Mouse (Mus musculus) midbrain, postnatal 0 days (tissue): Measurements from ENCODE around the gene Ptprn2. TPM values are rescaled to one million over a fixed set of nuclear protein-coding genes. Genes with fewer than 3 reads are reported as not detected.

Experiments
- ATAC-seq: fragments of 200-750 bp; cut with Nextera tagmentation; 2 replicates; pipeline ENCODE4 v1.8.0; 2017; ENCODE audit warnings: moderate number of reproducible peaks, mild to moderate bottlenecking, moderate TSS enrichment, moderate library complexity; ENCODE audit not compliant: low FRiP score
- DNase-seq: peaks from one replicate; pipeline ENCODE4 v3.0.0-alpha.2; 2015; ENCODE audit warnings: low spot score
- H3K27ac ChIP-seq: fragments of 300-500 bp; sonication (generic); 2 replicates; pipeline ENCODE4 v1.5.1; 2014; ENCODE audit warnings: low read depth, mild to moderate bottlenecking, low read length, mixed read lengths
- H3K27me3 ChIP-seq: fragments of 300-500 bp; sonication (generic); 2 replicates; pipeline ENCODE4 v1.6.1; 2014; ENCODE audit warnings: low read length, control low read depth, mixed read lengths; ENCODE audit not compliant: insufficient read depth
- H3K36me3 ChIP-seq: fragments of 300-500 bp; sonication (generic); 2 replicates; pipeline ENCODE4 v1.6.1; 2014; ENCODE audit warnings: low read length, control low read depth, mixed read lengths; ENCODE audit not compliant: insufficient read depth
- H3K4me1 ChIP-seq: fragments of 300-500 bp; sonication (generic); 2 replicates; pipeline ENCODE4 v1.6.1; 2014; ENCODE audit warnings: mild to moderate bottlenecking, control low read depth, antibody characterized with exemption, low read length, mixed read lengths; ENCODE audit not compliant: insufficient read depth
- H3K4me2 ChIP-seq: fragments of 300-500 bp; sonication (generic); 2 replicates; pipeline ENCODE4 v1.6.1; 2014; ENCODE audit warnings: low read depth, mild to moderate bottlenecking, low read length, mixed read lengths; ENCODE audit not compliant: poor library complexity, severe bottlenecking
- H3K4me3 ChIP-seq: fragments of 300-500 bp; sonication (generic); 2 replicates; pipeline ENCODE4 v1.5.1; 2014; ENCODE audit warnings: low read depth, mild to moderate bottlenecking, low read length, moderate library complexity
- H3K9ac ChIP-seq: fragments of 300-500 bp; sonication (generic); replicated peaks from 2 replicates; pipeline ENCODE4 v1.6.1; 2014; ENCODE audit warnings: mild to moderate bottlenecking, low read length, moderate library complexity, mixed read lengths; ENCODE audit not compliant: poor library complexity, severe bottlenecking
- H3K9me3 ChIP-seq: fragments of 300-500 bp; sonication (generic); 2 replicates; pipeline ENCODE4 v1.6.1; 2016; ENCODE audit warnings: low read length, control low read depth
- CTCF ChIP-seq: IDR thresholded peaks from 2 replicates; pipeline ENCODE4 v1.5.1; 2016; ENCODE audit warnings: antibody characterized with exemption, mild to moderate bottlenecking
- WGBS: fragments of 180-500 bp; shearing (Covaris S2); extraction: QIAGEN DNeasy Blood & Tissue Kit; methylation state at CpG from one replicate; pipeline ENCODE4 v1.1.7; 2014; 5-methylcytosine and 5-hydroxymethylcytosine counted together
- polyA plus RNA-seq: library from polyadenylated mRNA; unstranded; fragments of >200 nt; fragmentation: Nextera tagmentation; extraction: Ambion mirVana; gene quantifications from 2 replicates; pipeline ENCODE4 v1.2.1, GENCODE M21; 2015
- total RNA-seq: library from RNA; depleted of rRNA; stranded (reverse); fragments of >200 nt; gene quantifications from 2 replicates; pipeline ENCODE4 v1.2.3, GENCODE M21; 2014

Gene Ptprn2
- total and polyA plus RNA-seq, 2 experiments from 2014 or later = 22.2 to 110 TPM

DNA sequence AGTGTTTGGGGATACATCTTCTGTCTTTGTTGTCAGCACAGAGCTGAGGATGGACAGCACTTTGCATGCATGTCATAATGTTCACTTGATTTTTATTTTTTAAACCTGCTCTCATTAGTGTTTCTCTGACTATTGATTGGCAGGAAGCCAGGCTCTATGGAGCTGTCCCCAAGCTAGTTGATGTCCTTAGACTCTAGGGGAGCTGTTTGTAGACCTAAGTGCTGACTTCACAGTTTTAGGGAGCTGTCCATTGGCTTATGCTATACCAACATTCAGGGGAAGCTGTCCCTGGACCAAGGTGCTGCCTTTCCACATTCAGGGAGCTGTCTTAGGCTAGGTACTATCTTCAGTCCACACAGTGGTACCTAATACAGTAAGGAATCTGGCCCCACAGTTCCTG lies 360.7 kb downstream of the Ptprn2 start:
- Histone ChIP-seq H3K4me2 (no peak overlapping the region), H3K9ac (no peak overlapping the region), H3K9me3 (no peaks in the 10 kb centered on the region), H3K27ac (0 out of 2 replicates have a peak overlapping the region, but pooled peaks have one; percentile 38), H3K27me3 (no peaks in the 10 kb centered on the region), H3K4me3 (no peak overlapping the region), H3K36me3 (no peaks in the 10 kb centered on the region), H3K4me1 (no peaks in the 10 kb centered on the region)
- DNase-seq (no peak), ATAC-seq (no peak)
- TF ChIP-seq CTCF = no peak

DNA sequence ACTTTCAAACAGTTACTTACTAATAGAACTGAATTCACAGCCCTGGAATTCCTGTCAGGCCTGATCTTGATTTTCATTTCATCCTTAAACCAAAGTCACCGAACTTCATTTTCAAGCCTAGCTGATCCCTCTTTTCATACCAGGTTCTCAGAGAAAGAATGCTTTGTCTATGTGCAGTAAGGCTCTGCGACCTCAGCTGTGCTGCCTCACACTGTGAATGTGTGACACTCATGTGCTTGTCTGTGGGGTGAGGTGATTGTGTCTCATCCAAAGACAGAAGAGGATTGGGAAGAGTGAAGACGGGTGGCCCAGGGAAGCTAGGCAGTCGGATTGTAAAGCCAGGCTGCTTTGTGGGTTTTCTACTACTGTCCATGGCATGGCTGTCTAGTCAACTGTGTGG lies 361.5 kb downstream of the Ptprn2 start:
- Histone ChIP-seq H3K4me2 (no peak overlapping the region), H3K36me3 (no peaks in the 10 kb centered on the region), H3K4me1 (no peaks in the 10 kb centered on the region), H3K27ac (no peak overlapping the region), H3K9me3 (no peaks in the 10 kb centered on the region), H3K27me3 (no peaks in the 10 kb centered on the region), H3K4me3 (no peak overlapping the region), H3K9ac (no peak overlapping the region)
- WGBS = 14% methylated on average over 4 of the region's 4 CpGs
- TF ChIP-seq CTCF = no peak
- ATAC-seq (no peak), DNase-seq (no peak)

DNA sequence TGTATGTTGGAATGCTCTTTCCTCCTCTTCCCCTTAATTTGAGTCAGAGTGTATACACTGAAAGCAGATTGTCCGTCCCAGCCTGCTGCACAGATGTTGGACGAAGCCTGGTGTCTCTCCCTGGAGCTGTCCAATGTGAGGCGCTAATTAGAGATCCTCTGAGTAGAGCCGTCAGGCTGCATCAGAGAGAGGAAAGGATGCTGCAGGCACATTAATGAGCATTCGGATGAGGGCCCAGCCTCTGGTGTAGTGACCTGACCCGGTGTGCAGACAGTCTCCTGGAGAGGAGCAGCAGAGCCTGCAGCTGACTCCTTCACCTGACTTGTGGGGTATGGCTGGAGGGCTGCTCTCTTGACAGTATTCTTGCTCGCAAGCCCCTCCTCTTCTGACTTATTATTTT lies 370.8 kb downstream of the Ptprn2 start:
- H3K4me3 ChIP-seq = no peak overlapping the region
- ATAC-seq = 0 out of 2 replicates have a peak, but pooled peaks have one; percentile 20
- no peaks in the 10 kb centered on the region for H3K9me3 ChIP-seq
- H3K4me2 ChIP-seq = no peak overlapping the region
- WGBS = 50% methylated on average over 7 of the region's 7 CpGs
- DNase-seq = no peak
- no peak overlapping the region for H3K9ac ChIP-seq
- H3K27ac ChIP-seq = no peak overlapping the region
- H3K4me1 ChIP-seq = no peaks in the 10 kb centered on the region; the same call in 1 of the 2 replicates
- no peaks in the 10 kb centered on the region for H3K36me3 ChIP-seq
- no peaks in the 10 kb centered on the region for H3K27me3 ChIP-seq
- no peak for TF ChIP-seq CTCF

DNA sequence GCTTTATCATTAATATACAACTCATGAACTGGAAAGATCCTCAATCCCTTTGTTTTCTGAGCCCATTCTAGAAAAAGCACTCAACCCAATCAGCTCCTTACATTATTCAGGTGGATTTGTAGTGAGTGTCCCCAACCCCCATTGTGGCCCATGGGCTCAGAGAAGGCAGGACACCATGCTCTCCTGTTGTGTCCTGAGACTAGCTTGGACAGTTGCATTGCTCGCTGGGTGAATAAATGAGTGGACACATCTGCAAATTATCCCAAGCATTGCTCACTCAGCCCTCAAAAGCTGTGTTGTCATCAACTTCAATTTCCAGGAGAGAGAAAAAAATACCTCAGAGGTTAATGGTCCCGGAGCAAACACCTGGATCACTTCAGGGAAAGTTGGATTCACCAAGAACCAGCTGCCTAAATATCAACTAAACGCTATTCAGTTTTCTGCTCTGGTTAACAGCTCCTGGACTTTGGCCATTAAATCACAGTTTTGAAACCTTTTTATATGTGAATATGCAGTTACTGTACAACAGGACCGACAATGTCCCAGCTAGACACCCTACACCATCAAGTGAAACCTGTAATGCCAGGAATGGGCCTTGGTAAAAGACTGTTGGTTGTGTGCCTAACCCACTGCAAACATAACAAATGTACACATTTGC lies 376.0 kb downstream of the Ptprn2 start:
- no peaks in the 10 kb centered on the region for H3K36me3 ChIP-seq
- H3K9me3 ChIP-seq = no peaks in the 10 kb centered on the region
- H3K27ac ChIP-seq = no peak overlapping the region
- H3K27me3 ChIP-seq = no peaks in the 10 kb centered on the region
- 94% methylated on average over 4 of the region's 4 CpGs for WGBS
- TF ChIP-seq CTCF = no peak
- DNase-seq (no peak), ATAC-seq (no peak)
- no peak overlapping the region for H3K4me3 ChIP-seq
- H3K4me1 ChIP-seq = no peaks in the 10 kb centered on the region
- no peak overlapping the region for H3K4me2 ChIP-seq
- no peak overlapping the region for H3K9ac ChIP-seq

DNA sequence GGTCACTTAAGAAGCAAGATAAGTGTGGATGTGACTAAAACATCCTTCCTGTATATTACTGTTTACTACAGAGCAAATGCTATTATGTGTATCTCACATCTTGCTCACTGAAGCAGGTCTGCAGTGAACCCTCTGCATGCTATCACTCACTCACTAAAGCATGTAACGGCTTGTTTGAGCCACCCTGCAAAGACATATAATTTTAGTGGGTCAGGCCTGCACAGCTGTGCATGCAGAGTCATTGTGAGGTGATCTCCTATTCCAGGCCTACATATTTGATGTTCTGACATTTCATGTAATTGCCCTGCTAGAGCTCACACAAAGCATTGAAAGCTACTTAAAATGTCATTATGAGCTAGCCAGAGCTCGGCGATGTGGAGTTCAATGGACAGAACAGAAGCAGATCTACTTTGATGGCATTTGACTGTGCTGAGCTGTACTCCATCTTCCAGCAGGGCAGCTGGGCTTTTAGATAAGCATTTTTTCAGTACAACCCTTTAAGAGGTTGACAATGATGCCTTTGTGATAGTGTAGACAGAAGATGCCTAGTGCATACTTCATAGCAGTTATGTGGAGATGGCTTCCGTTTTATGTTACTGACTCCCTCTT lies 377.9 kb downstream of the Ptprn2 start:
- H3K4me2 ChIP-seq = no peak overlapping the region
- no peak overlapping the region for H3K27ac ChIP-seq
- no peaks in the 10 kb centered on the region for H3K9me3 ChIP-seq
- no peak overlapping the region for H3K4me3 ChIP-seq
- H3K9ac ChIP-seq = no peak overlapping the region
- H3K36me3 ChIP-seq = no peaks in the 10 kb centered on the region
- no peaks in the 10 kb centered on the region for H3K27me3 ChIP-seq
- H3K4me1 ChIP-seq = no peaks in the 10 kb centered on the region
- DNase-seq = no peak
- 60% methylated on average over 4 of the region's 4 CpGs for WGBS
- no peak for TF ChIP-seq CTCF
- ATAC-seq = no peak

DNA sequence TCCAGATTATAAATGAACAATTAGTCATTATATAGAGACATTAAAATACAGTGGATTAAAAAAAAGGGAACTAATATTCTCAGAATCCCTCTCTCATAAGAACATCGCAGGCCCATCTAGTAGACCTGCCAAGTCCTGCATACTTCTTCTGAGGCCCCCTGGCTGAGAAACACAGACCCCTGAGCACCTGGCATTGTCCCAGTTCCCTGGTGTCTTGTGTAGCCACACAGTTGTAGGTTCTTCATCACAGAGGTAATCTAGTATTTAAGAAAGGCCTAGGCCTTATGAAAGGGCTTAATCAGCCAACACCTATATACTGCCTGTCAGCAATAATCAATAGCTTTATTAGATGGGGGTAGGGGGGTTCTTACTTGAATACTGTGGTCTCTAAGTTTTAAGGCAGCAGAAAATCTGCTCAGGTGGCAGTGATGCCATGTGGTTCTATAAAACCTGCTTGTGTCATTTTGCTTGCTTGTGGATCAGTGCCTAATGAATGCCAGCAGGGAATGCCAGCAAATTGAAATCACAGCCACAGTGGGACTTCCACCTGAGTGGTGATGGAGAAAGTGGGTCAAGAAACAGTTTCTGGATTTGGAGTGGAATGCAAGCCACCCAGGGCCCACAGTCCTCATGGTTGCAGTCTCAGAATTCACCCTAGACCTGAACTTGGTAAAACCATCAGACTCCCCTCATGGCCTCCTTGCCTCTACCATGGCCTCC lies 388.5 kb downstream of the Ptprn2 start:
- no peak for TF ChIP-seq CTCF
- DNase-seq = no peak
- no peak for ATAC-seq
- 86% methylated on average over 1 of the region's 1 CpGs for WGBS
- Histone ChIP-seq H3K4me3 (no peak overlapping the region), H3K9ac (no peak overlapping the region), H3K36me3 (peaks cover 6% of the 10 kb centered on the region), H3K4me2 (no peak overlapping the region), H3K27ac (no peak overlapping the region), H3K4me1 (no peaks in the 10 kb centered on the region), H3K9me3 (no peaks in the 10 kb centered on the region), H3K27me3 (no peaks in the 10 kb centered on the region)
